Mouse (Mus musculus): Measurements from ENCODE around the gene Cdc37. TPM values are rescaled to one million over a fixed set of nuclear protein-coding genes. Genes with fewer than 3 reads are reported as not detected.
"Not testable (repeated sequence)": the region's sequence is repeated elsewhere in the genome, so short reads cannot be mapped to it uniquely, and the experiment has no call there.

The Cdc37 gene
- 434 and 487 TPM in 2 replicates for polyA plus RNA-seq (2016; fragmentation: Nextera tagmentation; extraction: Ambion mirVana)

DNA sequence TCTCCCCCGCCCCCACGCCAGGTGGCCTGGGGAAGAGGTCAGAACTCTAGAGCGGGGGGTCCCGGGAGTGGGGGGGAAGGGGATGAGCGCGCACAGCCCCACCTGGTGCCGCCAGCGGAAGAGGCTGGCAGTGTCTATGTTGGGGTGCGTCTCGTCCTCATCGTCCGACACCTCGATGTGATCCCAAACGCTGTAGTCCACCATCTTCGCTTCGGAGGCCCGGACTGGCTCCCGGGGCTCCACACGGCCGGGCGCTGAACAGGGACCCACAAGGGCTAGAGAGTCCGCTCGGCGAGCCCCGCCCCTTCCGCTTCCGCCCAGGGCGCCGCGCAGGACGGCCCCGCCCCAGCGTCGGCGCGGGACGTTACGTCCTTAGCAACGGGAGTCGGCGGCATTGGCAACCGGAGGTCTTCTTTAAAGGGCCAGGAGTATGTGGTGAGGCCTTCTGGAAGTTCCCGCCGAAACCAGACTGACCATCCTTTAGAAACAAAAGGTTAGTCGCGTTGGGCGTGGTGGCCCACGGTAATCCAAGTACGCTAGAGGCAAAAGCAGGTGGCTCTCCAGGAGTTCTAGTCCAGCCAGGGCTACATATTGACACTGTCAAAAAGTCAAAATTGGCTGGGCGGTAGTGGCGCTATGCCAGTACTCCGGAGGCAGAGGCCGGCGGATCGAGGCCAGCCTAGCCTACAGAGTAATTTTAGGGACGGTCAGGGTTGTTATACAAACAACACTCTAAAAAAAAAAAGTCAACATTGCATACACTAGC lies at the start of gene Cdc37:
Cdc37 (minus strand) TSS at position 329 of the 766 bp plus-strand sequence.
- 7% methylated on average over 56 of the region's 56 CpGs for WGBS
- Histone ChIP-seq H3K9me3 (replicated peaks) (no peaks in the 10 kb centered on the region), H3K27me3 (ENCODE audit: low read depth, poor library complexity, severe bottlenecking) (no peaks in the 10 kb centered on the region), H3K4me1 (peaks cover 60% of the 10 kb centered on the region), H3K4me3 (peak within 1 kb of the TSS; percentile 88), H3K27ac (peak within 1 kb of the TSS; percentile 92), H3K36me3 (peaks cover 33% of the 10 kb centered on the region)
- DNase-seq (ENCODE audit: low spot score), result peak; percentile 99

DNA sequence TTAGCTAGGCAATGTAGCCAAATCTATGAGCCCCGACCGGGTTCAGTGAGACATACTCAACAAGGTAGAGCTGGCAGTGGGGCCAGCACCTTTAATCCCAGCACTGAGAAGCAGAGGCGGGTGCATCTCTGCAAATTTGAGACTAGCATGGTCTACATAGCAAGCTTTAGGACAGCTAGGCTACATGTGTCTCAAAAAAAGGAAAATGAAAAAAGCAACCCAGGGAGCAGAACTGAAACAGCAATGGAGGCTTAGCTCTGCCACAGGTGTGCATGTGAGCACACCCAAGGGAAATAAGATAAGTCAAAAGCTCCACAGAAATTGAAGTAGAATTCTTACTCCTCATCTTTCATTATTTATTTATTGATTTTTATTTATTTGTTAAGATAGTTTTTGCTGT lies 49.2 kb upstream of the Cdc37 start:
- H3K36me3 ChIP-seq, result no peaks in the 10 kb centered on the region
- WGBS, result 93% methylated on average over 3 of the region's 3 CpGs
- no peaks in the 10 kb centered on the region for H3K9me3 ChIP-seq (replicated peaks)
- no peak for DNase-seq (ENCODE audit: low spot score)
- H3K4me1 ChIP-seq, result peaks cover 31% of the 10 kb centered on the region
- no peak overlapping the region for H3K27ac ChIP-seq
- H3K4me3 ChIP-seq, result no peak overlapping the region
- no peaks in the 10 kb centered on the region for H3K27me3 ChIP-seq (ENCODE audit: low read depth, poor library complexity, severe bottlenecking)

- peak overlapping the region; percentile 4; the same call in 1 of the 2 replicates for H3K27ac ChIP-seq
- H3K36me3 ChIP-seq, result no peaks in the 10 kb centered on the region
- DNase-seq (ENCODE audit: low spot score), result peak; percentile 63
- 27% methylated on average over 4 of the region's 4 CpGs for WGBS
- peak overlapping the region; percentile 21; the same call in 1 of the 2 replicates for H3K4me3 ChIP-seq
- no peaks in the 10 kb centered on the region for H3K9me3 ChIP-seq (replicated peaks)
- no peaks in the 10 kb centered on the region for H3K27me3 ChIP-seq (ENCODE audit: low read depth, poor library complexity, severe bottlenecking)
- H3K4me1 ChIP-seq, result peaks cover 31% of the 10 kb centered on the region
Observed at GRCm38 (mm10) chr9:21197981-21198380, 48.2 kb upstream of the Cdc37 start.

DNA sequence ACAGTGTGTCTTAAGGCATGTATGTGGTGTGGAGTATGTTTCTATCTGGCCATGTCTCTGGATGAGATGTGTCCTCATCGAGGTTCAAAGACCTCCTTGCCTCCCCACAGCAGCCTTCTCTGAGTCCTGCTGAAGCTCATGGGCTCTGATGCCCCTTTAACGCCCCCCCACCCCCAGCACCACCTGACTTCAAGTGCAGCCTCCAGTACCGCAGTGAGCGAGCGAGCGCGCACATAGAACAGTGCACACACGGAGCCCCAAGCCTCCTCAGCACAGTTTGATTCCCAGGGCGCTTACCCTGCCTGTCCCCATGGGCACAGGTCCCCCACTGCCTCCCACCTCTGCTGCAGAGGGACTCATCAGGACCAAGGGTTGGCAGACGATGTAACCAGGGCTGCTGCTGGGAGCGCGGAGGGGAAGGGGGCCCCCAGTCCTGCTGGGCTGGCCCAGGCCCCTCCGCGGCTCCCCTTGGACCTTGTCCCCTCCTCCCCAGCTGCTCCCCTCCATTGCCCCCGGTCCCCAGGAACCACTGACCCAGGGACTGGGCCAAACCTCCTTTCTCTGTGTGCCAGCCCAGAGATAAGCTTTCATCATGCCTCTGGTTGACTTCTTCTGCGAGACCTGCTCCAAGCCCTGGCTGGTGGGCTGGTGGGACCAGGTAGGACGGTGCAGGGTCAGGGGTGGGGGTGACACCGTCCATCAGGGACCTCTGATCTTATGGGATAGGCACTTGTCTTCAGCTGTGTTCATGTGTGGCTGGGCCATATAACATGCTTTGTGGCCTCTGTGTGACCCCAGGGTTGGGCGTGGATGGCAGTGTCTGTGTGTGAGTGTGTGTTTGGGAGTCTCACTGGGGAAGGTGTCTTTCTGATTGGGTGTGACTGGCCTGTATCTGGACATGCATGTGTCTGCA lies 47.0 kb upstream of the Cdc37 start:
- no peak for DNase-seq (ENCODE audit: low spot score)
- 45% methylated on average over 19 of the region's 19 CpGs for WGBS
- Histone ChIP-seq H3K4me1 (peaks cover 31% of the 10 kb centered on the region), H3K27ac (peak overlapping the region; percentile 68), H3K36me3 (0 out of 2 replicates have a peak, but pooled peaks cover 2% of the 10 kb centered on the region), H3K27me3 (ENCODE audit: low read depth, poor library complexity, severe bottlenecking) (no peaks in the 10 kb centered on the region), H3K9me3 (replicated peaks) (no peaks in the 10 kb centered on the region), H3K4me3 (peak overlapping the region; percentile 37)

DNA sequence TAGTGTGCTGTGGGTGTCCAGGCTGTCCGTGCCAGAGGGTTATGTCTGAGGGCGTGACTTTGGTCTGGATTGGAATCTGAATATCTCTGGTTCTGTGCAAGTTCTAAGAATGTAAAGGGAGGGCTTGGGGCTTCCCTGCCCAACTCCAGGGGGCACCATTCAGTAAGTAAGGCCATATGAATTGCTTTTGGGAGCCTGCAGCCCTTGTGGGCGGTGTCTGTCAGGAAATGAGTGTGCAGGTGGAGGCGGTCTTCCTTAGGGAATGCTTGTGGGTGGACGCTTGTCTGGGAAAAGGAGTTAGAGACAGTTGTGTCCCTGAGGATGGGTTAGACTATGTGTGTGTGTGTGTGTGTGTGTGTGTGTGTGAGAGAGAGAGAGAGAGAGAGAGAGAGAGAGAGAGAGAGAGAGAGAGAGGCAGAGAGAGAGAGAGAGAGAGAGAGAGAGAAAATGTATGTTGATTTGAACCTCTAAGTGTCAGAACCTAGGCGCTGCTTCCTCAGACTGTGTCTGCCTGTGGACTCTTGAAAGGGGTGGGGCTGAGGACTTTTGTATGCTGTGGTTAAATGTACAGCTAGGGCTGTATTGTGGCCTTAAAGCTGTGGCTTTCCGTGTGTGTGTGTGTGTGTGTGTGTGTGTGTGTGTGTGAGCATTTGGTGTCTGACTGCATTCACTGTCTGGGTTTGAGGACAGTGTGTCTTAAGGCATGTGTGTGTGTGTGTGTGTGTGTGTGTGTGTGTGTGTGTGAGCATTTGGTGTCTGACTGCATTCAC lies 46.1 kb upstream of the Cdc37 start:
- not testable (repeated sequence) for H3K9me3 ChIP-seq (replicated peaks); H3K36me3 ChIP-seq; H3K27me3 ChIP-seq (ENCODE audit: low read depth, poor library complexity, severe bottlenecking); H3K27ac ChIP-seq; DNase-seq (ENCODE audit: low spot score); H3K4me3 ChIP-seq
- 70% methylated on average over 7 of the region's 7 CpGs for WGBS
- H3K4me1 ChIP-seq, result peaks cover 31% of the 10 kb centered on the region

GRCm38 (mm10) chr9:21194787-21195493 lies 45.2 kb upstream of the Cdc37 start:
- Histone ChIP-seq H3K4me3 (no peak overlapping the region), H3K36me3 (0 out of 2 replicates have a peak, but pooled peaks cover 2% of the 10 kb centered on the region), H3K27me3 (ENCODE audit: low read depth, poor library complexity, severe bottlenecking) (no peaks in the 10 kb centered on the region), H3K9me3 (replicated peaks) (no peaks in the 10 kb centered on the region), H3K27ac (no peak overlapping the region), H3K4me1 (peaks cover 31% of the 10 kb centered on the region)
- WGBS, result 85% methylated on average over 4 of the region's 4 CpGs
- no peak for DNase-seq (ENCODE audit: low spot score)

DNA sequence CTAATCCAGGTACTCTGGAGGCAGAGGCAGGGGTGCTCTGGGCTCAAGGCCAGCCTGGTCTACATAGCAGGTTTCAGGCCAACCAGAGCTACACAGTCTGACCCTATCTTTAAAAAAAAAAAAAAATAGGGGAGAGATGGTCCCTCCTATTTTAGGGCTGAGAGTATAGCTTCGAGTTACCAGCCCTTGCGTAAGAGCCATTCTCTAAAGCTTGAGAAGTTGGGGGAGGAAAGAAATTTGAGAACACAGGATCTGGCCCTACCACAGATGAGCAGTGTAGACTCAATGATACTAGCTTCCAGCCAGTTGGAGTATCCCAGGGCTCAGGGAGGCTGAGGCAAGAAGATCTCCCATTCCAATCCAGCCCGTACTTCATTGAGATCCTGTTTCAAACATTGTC lies 44.0 kb upstream of the Cdc37 start:
- no peak overlapping the region for H3K4me3 ChIP-seq
- H3K4me1 ChIP-seq, result peaks cover 31% of the 10 kb centered on the region
- H3K9me3 ChIP-seq (replicated peaks), result no peaks in the 10 kb centered on the region
- H3K27me3 ChIP-seq (ENCODE audit: low read depth, poor library complexity, severe bottlenecking), result no peaks in the 10 kb centered on the region
- no peak for DNase-seq (ENCODE audit: low spot score)
- 0 out of 2 replicates have a peak, but pooled peaks cover 2% of the 10 kb centered on the region for H3K36me3 ChIP-seq
- H3K27ac ChIP-seq, result no peak overlapping the region
- 82% methylated on average over 3 of the region's 3 CpGs for WGBS

DNA sequence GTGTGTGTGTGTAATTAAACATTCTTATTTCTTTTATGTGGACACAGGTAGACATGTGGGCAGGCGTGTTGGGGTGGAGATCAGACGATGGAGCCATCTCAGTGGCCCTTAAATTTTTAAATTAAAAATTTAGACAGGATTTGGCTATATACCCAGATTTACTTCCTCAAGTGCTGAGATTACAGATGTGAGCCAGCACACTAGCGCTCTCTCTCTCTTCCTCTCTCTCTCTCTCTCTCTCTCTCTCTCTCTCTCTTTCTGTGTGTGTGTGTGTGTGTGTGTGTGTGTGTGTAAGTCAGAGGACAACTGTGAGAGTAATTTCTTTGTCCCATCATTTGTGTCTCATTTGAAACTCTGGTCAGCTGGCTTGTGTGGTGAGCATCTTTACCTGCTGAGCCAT lies 40.9 kb upstream of the Cdc37 start:
- no peak overlapping the region for H3K27ac ChIP-seq
- WGBS, result 88% methylated on average over 3 of the region's 3 CpGs

DNA sequence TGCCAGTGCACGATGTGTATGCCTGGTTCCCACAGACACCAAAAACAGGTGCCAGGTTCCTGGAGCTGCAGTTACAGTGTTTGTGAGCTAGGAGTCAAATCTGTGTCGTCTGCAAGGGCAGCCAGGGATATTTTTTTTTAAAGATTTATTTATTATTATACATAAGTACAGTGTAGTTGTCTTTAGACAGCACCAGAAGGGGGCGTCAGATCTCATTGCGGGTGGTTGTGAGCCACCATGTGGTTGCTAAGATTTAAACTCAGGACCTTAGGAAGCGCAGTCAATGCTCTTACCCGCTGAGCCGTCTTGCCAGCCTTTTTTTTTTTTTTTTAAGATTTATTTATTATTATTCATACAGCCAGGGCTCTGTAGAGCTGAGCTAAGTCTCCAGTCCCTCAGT lies 40.1 kb upstream of the Cdc37 start:
- Histone ChIP-seq H3K4me3 (no peak overlapping the region), H3K36me3 (0 out of 2 replicates have a peak, but pooled peaks cover 2% of the 10 kb centered on the region), H3K4me1 (peaks cover 9% of the 10 kb centered on the region), H3K27ac (no peak overlapping the region), H3K9me3 (replicated peaks) (no peaks in the 10 kb centered on the region), H3K27me3 (ENCODE audit: low read depth, poor library complexity, severe bottlenecking) (peaks cover 18% of the 10 kb centered on the region)
- no peak for DNase-seq (ENCODE audit: low spot score)
- 47% methylated on average over 7 of the region's 7 CpGs for WGBS

More for the DNA sequence above, 40.9 kb upstream of the Cdc37 start:
- Histone ChIP-seq H3K9me3 (replicated peaks) (no peaks in the 10 kb centered on the region), H3K4me1 (peaks cover 2% of the 10 kb centered on the region), H3K27me3 (ENCODE audit: low read depth, poor library complexity, severe bottlenecking) (peaks cover 10% of the 10 kb centered on the region), H3K4me3 (no peak overlapping the region), H3K36me3 (0 out of 2 replicates have a peak, but pooled peaks cover 2% of the 10 kb centered on the region)
- DNase-seq (ENCODE audit: low spot score), result no peak

- Histone ChIP-seq H3K4me1 (peaks cover 38% of the 10 kb centered on the region), H3K9me3 (replicated peaks) (no peaks in the 10 kb centered on the region), H3K27ac (no peak overlapping the region), H3K4me3 (no peak overlapping the region), H3K36me3 (no peaks in the 10 kb centered on the region), H3K27me3 (ENCODE audit: low read depth, poor library complexity, severe bottlenecking) (peaks cover 53% of the 10 kb centered on the region)
- no peak for DNase-seq (ENCODE audit: low spot score)
- WGBS, result 90% methylated on average over 5 of the region's 5 CpGs
Observed at GRCm38 (mm10) chr9:21185436-21185835, 35.7 kb upstream of the Cdc37 start.

- Histone ChIP-seq H3K4me1 (peaks cover 38% of the 10 kb centered on the region), H3K27ac (no peak overlapping the region), H3K27me3 (ENCODE audit: low read depth, poor library complexity, severe bottlenecking) (peaks cover 53% of the 10 kb centered on the region), H3K9me3 (replicated peaks) (no peaks in the 10 kb centered on the region), H3K4me3 (0 out of 2 replicates have a peak overlapping the region, but pooled peaks have one; percentile 45), H3K36me3 (no peaks in the 10 kb centered on the region)
- DNase-seq (ENCODE audit: low spot score), result no peak
- WGBS, result 44% methylated on average over 2 of the region's 2 CpGs
Observed at GRCm38 (mm10) chr9:21184733-21185132, 35.0 kb upstream of the Cdc37 start.
